Mouse (Mus musculus) gastrocnemius, adult 2 months (tissue): ENCODE results near the gene Prnp. TPM values are rescaled to one million over a fixed set of nuclear protein-coding genes. Genes with fewer than 3 reads are reported as not detected.
A peak's percentile ranks its signal among the peaks of the same experiment; 100 is the strongest.

Experiments used
- DNase-seq: peaks from one replicate; pipeline ENCODE4 v3.0.0; 2022
- H3K27ac ChIP-seq: fragments of 200-600 bp; 2 replicates; pipeline ENCODE4 v1.8.1; 2022; ENCODE audit warnings: mild to moderate bottlenecking
- H3K4me3 ChIP-seq: fragments of 200-600 bp; 2 replicates; pipeline ENCODE4 v1.8.1; 2022; ENCODE audit warnings: mild to moderate bottlenecking, moderate library complexity
- CTCF ChIP-seq: fragments of 200-600 bp; IDR thresholded peaks from 2 replicates; pipeline ENCODE4 v1.8.1; 2022; ENCODE audit warnings: antibody characterized with exemption, mild to moderate bottlenecking, moderate library complexity
- intact Hi-C: fragments of 180-260 bp; cut with DNase I; formaldehyde crosslinking; loops from one replicate; pipeline ENCODE4 v1.15.1; 2025
- total RNA-seq, 2 experiments: library from RNA; stranded (reverse); gene quantifications; 2 replicates each; pipeline ENCODE4 v1.2.3; 2021

The Prnp gene
- total RNA-seq, 2 experiments from 2014 or later: 79.9 to 89.5 TPM

GRCm38 (mm10) chr2:131944370-131944769 is 34.6 kb downstream of the Prnp start:
- DNase-seq: no peak
- no peak overlapping the region for H3K4me3 ChIP-seq
- no peak for TF ChIP-seq CTCF
- intact Hi-C loops: loop anchor here (10.0 kb wide), 1 partner anchor 400 kb away; no protein-coding TSS in a partner anchor
- H3K27ac ChIP-seq: no peak overlapping the region

GRCm38 (mm10) chr2:131945225-131945624 is 35.5 kb downstream of the Prnp start:
- DNase-seq: no peak
- Histone ChIP-seq H3K27ac (no peak overlapping the region), H3K4me3 (no peak overlapping the region)
- intact Hi-C loops: loop anchor here (10.0 kb wide), 1 partner anchor 400 kb away; no protein-coding TSS in a partner anchor
- TF ChIP-seq CTCF: no peak

GRCm38 (mm10) chr2:131945765-131946164 is 36.0 kb downstream of the Prnp start:
- Histone ChIP-seq H3K4me3 (no peak overlapping the region), H3K27ac (no peak overlapping the region)
- intact Hi-C loops: loop anchor here (10.0 kb wide), 1 partner anchor 401 kb away; no protein-coding TSS in a partner anchor
- TF ChIP-seq CTCF: no peak
- DNase-seq: no peak

GRCm38 (mm10) chr2:131946351-131946750 is 36.6 kb downstream of the Prnp start:
- intact Hi-C loops: loop anchor here (10.0 kb wide), 1 partner anchor 402 kb away; no protein-coding TSS in a partner anchor
- H3K27ac ChIP-seq: no peak overlapping the region
- TF ChIP-seq CTCF: no peak
- H3K4me3 ChIP-seq: no peak overlapping the region
- DNase-seq: no peak

- no peak overlapping the region for H3K4me3 ChIP-seq
- no peak for DNase-seq
- no peak overlapping the region for H3K27ac ChIP-seq
- TF ChIP-seq CTCF: no peak
- intact Hi-C loops: loop anchor here (10.0 kb wide), 1 partner anchor 403 kb away; no protein-coding TSS in a partner anchor
Measured at GRCm38 (mm10) chr2:131948156-131948555, 38.4 kb downstream of the Prnp start.

- Histone ChIP-seq H3K4me3 (no peak overlapping the region), H3K27ac (no peak overlapping the region)
- DNase-seq: no peak
- intact Hi-C loops: loop anchor here (10.0 kb wide), 1 partner anchor 404 kb away; no protein-coding TSS in a partner anchor
- no peak for TF ChIP-seq CTCF
Measured at GRCm38 (mm10) chr2:131948916-131949639, 39.4 kb downstream of the Prnp start.

- H3K27ac ChIP-seq: no peak overlapping the region
- intact Hi-C loops: loop anchor here (10.0 kb wide), 1 partner anchor 405 kb away; no protein-coding TSS in a partner anchor
- peak; percentile 76 for TF ChIP-seq CTCF
- H3K4me3 ChIP-seq: no peak overlapping the region
- peak; percentile 37 for DNase-seq
Measured at GRCm38 (mm10) chr2:131949767-131950597, 40.3 kb downstream of the Prnp start.

GRCm38 (mm10) chr2:131950598-131951095 is 40.9 kb downstream of the Prnp start, which contains the start of gene Prnd:
Gene Prnd, plus strand, starts transcription at chr2:131950861.
- no peak within 1 kb of the TSS for H3K4me3 ChIP-seq
- H3K27ac ChIP-seq: no peak within 1 kb of the TSS
- intact Hi-C loops: no loop called here
- DNase-seq: no peak
- TF ChIP-seq CTCF: no peak

GRCm38 (mm10) chr2:131952456-131952855 is 42.7 kb downstream of the Prnp start:
- Histone ChIP-seq H3K4me3 (no peak overlapping the region), H3K27ac (no peak overlapping the region)
- no peak for DNase-seq
- intact Hi-C loops: no loop called here
- TF ChIP-seq CTCF: no peak

GRCm38 (mm10) chr2:131952961-131953538 is 43.3 kb downstream of the Prnp start:
- intact Hi-C loops: no loop called here
- no peak for TF ChIP-seq CTCF
- peak; percentile 31 for DNase-seq
- H3K4me3 ChIP-seq: peak overlapping the region; percentile 54
- H3K27ac ChIP-seq: no peak overlapping the region

- H3K27ac ChIP-seq: no peak overlapping the region
- DNase-seq: no peak
- no peak overlapping the region for H3K4me3 ChIP-seq
- intact Hi-C loops: no loop called here
- no peak for TF ChIP-seq CTCF
Measured at GRCm38 (mm10) chr2:131953711-131954110, 44.0 kb downstream of the Prnp start.

- TF ChIP-seq CTCF: no peak
- intact Hi-C loops: no loop called here
- Histone ChIP-seq H3K4me3 (peak overlapping the region; percentile 66), H3K27ac (no peak overlapping the region)
- DNase-seq: no peak
Measured at GRCm38 (mm10) chr2:131954835-131955234, 45.1 kb downstream of the Prnp start.
